Mouse (Mus musculus) MEL (cell line): ENCODE measurements at regions not wholly inside any gene's neighbourhood (a gene's known extent, or its start where the extent isn't known, plus 50 kb on each side); places are given as distances from the start of the nearest gene placed in this dataset.

ENCODE experiments used
- CTCF ChIP-seq, 3 experiments: IDR thresholded peaks in 2 of 3; conservative IDR thresholded peaks in 1 of 3; 2 replicates each; pipeline ENCODE4 v1.5.1; 2011 to 2012; ENCODE audit warnings: low read length in 3 of 3, low read depth in 2 of 3, mild to moderate bottlenecking in 2 of 3, improper control_type of control experiment in 1 of 3, inconsistent platforms in 1 of 3, mixed read lengths in 1 of 3, moderate library complexity in 1 of 3; ENCODE audit not compliant: control insufficient read depth in 1 of 3, insufficient read depth in 1 of 3, poor library complexity in 1 of 3, severe bottlenecking in 1 of 3
- ELF1 ChIP-seq: IDR thresholded peaks from 2 replicates; pipeline ENCODE4 v1.6.1; 2014; ENCODE audit warnings: low read depth, mild to moderate bottlenecking, inconsistent platforms, low read length, improper control_type of control experiment, moderate library complexity
- EP300 ChIP-seq, 2 experiments: IDR thresholded peaks; 2 replicates each; pipeline ENCODE4 v1.6.1; 2011; ENCODE audit warnings: improper control_type of control experiment in 2 of 2, low read length in 2 of 2, low read depth in 1 of 2, mild to moderate bottlenecking in 1 of 2
- ETS1 ChIP-seq: IDR thresholded peaks from 2 replicates; pipeline ENCODE4 v1.6.1; 2012; ENCODE audit warnings: low read depth, mild to moderate bottlenecking, inconsistent platforms, low read length, improper control_type of control experiment, moderate library complexity
- MAX ChIP-seq: IDR thresholded peaks from 2 replicates; pipeline ENCODE4 v1.6.1; 2011; ENCODE audit warnings: low read length, improper control_type of control experiment
- POLR2A ChIP-seq, 2 experiments: IDR thresholded peaks; 2 replicates each; pipeline ENCODE4 v1.6.1; 2011 to 2012; ENCODE audit warnings: low read length in 2 of 2, mild to moderate bottlenecking in 2 of 2, control low read depth in 1 of 2, improper control_type of control experiment in 1 of 2, low read depth in 1 of 2, moderate library complexity in 1 of 2; ENCODE audit not compliant: control insufficient read depth in 1 of 2, insufficient read depth in 1 of 2, poor library complexity in 1 of 2
- TCF12 ChIP-seq: IDR thresholded peaks from 2 replicates; pipeline ENCODE4 v1.6.1; 2014; ENCODE audit warnings: low read depth, mild to moderate bottlenecking, inconsistent platforms, low read length, improper control_type of control experiment, moderate library complexity
- USF1 ChIP-seq: IDR thresholded peaks from 2 replicates; pipeline ENCODE4 v1.6.1; 2014; ENCODE audit warnings: low read depth, mild to moderate bottlenecking, inconsistent platforms, low read length, improper control_type of control experiment, moderate library complexity

- TF ChIP-seq TCF12 = no peak
- TF ChIP-seq POLR2A (IDR thresholded peaks at IDR 0.05; ENCODE audit: control insufficient read depth in 1 of 2, insufficient read depth in 1 of 2, low read depth in 1 of 2, low read length in 2 of 2, poor library complexity in 1 of 2) = no peak
- no peak for TF ChIP-seq EP300 (IDR thresholded peaks at IDR 0.05; ENCODE audit: low read depth in 1 of 2, low read length in 2 of 2)
- no peak for TF ChIP-seq ETS1
- TF ChIP-seq CTCF (IDR thresholded peaks at IDR 0.05 in 2 of 3, conservative IDR thresholded peaks at IDR 0.05 in 1 of 3; ENCODE audit: control insufficient read depth in 1 of 3, insufficient read depth in 1 of 3, low read depth in 2 of 3, low read length in 3 of 3, poor library complexity in 1 of 3, severe bottlenecking in 1 of 3) = no peak
- TF ChIP-seq USF1 = no peak
- TF ChIP-seq ELF1 = no peak
- no peak for TF ChIP-seq MAX
Observed at GRCm38 (mm10) chr5:120269416-120269860, 153.2 kb downstream of the Rbm19 start.
